Mouse (Mus musculus) urinary bladder, postnatal 25 days (tissue): ENCODE data around the gene Tnks1bp1.
A peak's percentile ranks its signal among the peaks of the same experiment; 100 is the strongest.

ENCODE experiments used
- DNase-seq: peaks from one replicate; pipeline ENCODE4 v3.0.0; 2022; ENCODE audit warnings: low spot score

The Tnks1bp1 gene

GRCm38 (mm10) chr2:85038336-85038735, 9.5 kb upstream of the Tnks1bp1 start:
- no peak for DNase-seq

- DNase-seq: no peak
Measured at GRCm38 (mm10) chr2:85043623-85044022, 4.2 kb upstream of the Tnks1bp1 start.

- DNase-seq: no peak
Measured at GRCm38 (mm10) chr2:85046222-85046621, 1.6 kb upstream of the Tnks1bp1 start.

- DNase-seq: no peak
Measured at GRCm38 (mm10) chr2:85047081-85047480, 741 bp upstream of the Tnks1bp1 start.

- peak; percentile 61 for DNase-seq
Measured at GRCm38 (mm10) chr2:85048168-85048751, 438 bp downstream of the Tnks1bp1 start.

GRCm38 (mm10) chr2:85049277-85049676, 1.5 kb downstream of the Tnks1bp1 start:
- DNase-seq: no peak

- DNase-seq: peak; percentile 65
Measured at GRCm38 (mm10) chr2:85050001-85050634, 2.3 kb downstream of the Tnks1bp1 start.

GRCm38 (mm10) chr2:85050746-85051145, 2.9 kb downstream of the Tnks1bp1 start:
- peak; percentile 63 for DNase-seq

- no peak for DNase-seq
Measured at GRCm38 (mm10) chr2:85053192-85053816, 5.5 kb downstream of the Tnks1bp1 start.

GRCm38 (mm10) chr2:85056711-85057110, 8.9 kb downstream of the Tnks1bp1 start:
- DNase-seq: no peak

GRCm38 (mm10) chr2:85059677-85060076, 11.9 kb downstream of the Tnks1bp1 start:
- no peak for DNase-seq

GRCm38 (mm10) chr2:85060591-85061060, 12.8 kb downstream of the Tnks1bp1 start:
- DNase-seq: peak; percentile 68

GRCm38 (mm10) chr2:85061107-85061541, 13.3 kb downstream of the Tnks1bp1 start:
- peak; percentile 47 for DNase-seq

GRCm38 (mm10) chr2:85065141-85065875, 17.5 kb downstream of the Tnks1bp1 start:
- no peak for DNase-seq

GRCm38 (mm10) chr2:85066937-85067336, 19.1 kb downstream of the Tnks1bp1 start:
- DNase-seq: no peak

GRCm38 (mm10) chr2:85067903-85068625, 20.2 kb downstream of the Tnks1bp1 start:
- DNase-seq: no peak

GRCm38 (mm10) chr2:85068626-85069025, 20.8 kb downstream of the Tnks1bp1 start:
- DNase-seq: no peak

- DNase-seq: no peak
Measured at GRCm38 (mm10) chr2:85070086-85070485, 22.3 kb downstream of the Tnks1bp1 start.

GRCm38 (mm10) chr2:85071921-85072320, 24.1 kb downstream of the Tnks1bp1 start:
- no peak for DNase-seq

GRCm38 (mm10) chr2:85073751-85074150, 25.9 kb downstream of the Tnks1bp1 start:
- no peak for DNase-seq

- no peak for DNase-seq
Measured at GRCm38 (mm10) chr2:85088716-85089646, 41.2 kb downstream of the Tnks1bp1 start.
